Mouse (Mus musculus) liver, adult 2 months (tissue): Measurements from ENCODE around the gene Grid2ip.

Source experiments
- CTCF ChIP-seq: fragments of 200-500 bp; IDR thresholded peaks from 2 replicates; pipeline ENCODE4 v1.5.1; 2011; ENCODE audit warnings: low read depth, low read length, control low read depth
- POLR2A ChIP-seq: fragments of 200-500 bp; IDR thresholded peaks from 2 replicates; pipeline ENCODE4 v1.6.1; 2011; ENCODE audit warnings: low read length, control low read depth; ENCODE audit not compliant: insufficient read depth; ENCODE audit errors: extremely low read depth

- TF ChIP-seq CTCF (no peak), POLR2A (no peak)
Observed at GRCm38 (mm10) chr5:143361428-143361827, 4.3 kb downstream of the Grid2ip start.
